Mouse (Mus musculus): ENCODE results near the gene Fis1.
A peak's percentile ranks its signal among the peaks of the same experiment; 100 is the strongest.

The Fis1 gene

GRCm38 (mm10) chr5:136967592-136967991 lies 14.5 kb downstream of the Fis1 start:
- no peak for DNase-seq (ENCODE audit: inconsistent ontology term)

DNA sequence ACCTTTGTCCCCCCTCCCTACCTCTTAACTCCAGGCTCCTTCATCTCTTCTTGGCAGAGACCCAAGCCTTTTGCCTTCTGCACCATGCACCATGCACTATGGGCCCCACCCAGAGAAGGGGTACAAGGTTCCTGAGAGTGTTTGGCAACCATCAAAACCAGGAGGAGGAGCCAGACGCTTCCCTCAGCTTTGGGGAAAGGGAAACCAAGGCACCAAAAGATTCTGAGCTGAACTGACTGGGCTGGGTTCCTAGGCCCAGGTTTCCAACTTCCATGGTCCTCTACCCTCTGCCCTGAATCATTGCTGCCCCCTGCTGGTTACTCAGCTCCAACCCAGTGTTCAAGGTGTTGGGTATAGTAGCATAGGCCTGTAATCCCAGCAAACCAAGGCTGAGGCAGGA lies 17.6 kb downstream of the Fis1 start:
- DNase-seq (ENCODE audit: inconsistent ontology term) = peak; percentile 16

- no peak for DNase-seq (ENCODE audit: inconsistent ontology term)
These were observed 20.6 kb downstream of the Fis1 start for GRCm38 (mm10) chr5:136973670-136974069.

- no peak for DNase-seq (ENCODE audit: inconsistent ontology term)
These were observed 24.7 kb downstream of the Fis1 start for GRCm38 (mm10) chr5:136977769-136978168.

- no peak for DNase-seq (ENCODE audit: inconsistent ontology term)
These were observed 26.7 kb downstream of the Fis1 start for GRCm38 (mm10) chr5:136979762-136980161.

- DNase-seq (ENCODE audit: inconsistent ontology term) = no peak
These were observed 27.9 kb downstream of the Fis1 start for GRCm38 (mm10) chr5:136980974-136981373.

GRCm38 (mm10) chr5:136982338-136982930 lies 29.4 kb downstream of the Fis1 start:
- DNase-seq (ENCODE audit: inconsistent ontology term) = no peak

- no peak for DNase-seq (ENCODE audit: inconsistent ontology term)
These were observed 31.8 kb downstream of the Fis1 start for GRCm38 (mm10) chr5:136984828-136985227.

GRCm38 (mm10) chr5:136986695-136987137 lies 33.6 kb downstream of the Fis1 start, which contains the start of gene Plod3:
TSS of gene Plod3 (plus strand) at chr5:136987019.
- peak; percentile 94 for DNase-seq (ENCODE audit: inconsistent ontology term)

DNA sequence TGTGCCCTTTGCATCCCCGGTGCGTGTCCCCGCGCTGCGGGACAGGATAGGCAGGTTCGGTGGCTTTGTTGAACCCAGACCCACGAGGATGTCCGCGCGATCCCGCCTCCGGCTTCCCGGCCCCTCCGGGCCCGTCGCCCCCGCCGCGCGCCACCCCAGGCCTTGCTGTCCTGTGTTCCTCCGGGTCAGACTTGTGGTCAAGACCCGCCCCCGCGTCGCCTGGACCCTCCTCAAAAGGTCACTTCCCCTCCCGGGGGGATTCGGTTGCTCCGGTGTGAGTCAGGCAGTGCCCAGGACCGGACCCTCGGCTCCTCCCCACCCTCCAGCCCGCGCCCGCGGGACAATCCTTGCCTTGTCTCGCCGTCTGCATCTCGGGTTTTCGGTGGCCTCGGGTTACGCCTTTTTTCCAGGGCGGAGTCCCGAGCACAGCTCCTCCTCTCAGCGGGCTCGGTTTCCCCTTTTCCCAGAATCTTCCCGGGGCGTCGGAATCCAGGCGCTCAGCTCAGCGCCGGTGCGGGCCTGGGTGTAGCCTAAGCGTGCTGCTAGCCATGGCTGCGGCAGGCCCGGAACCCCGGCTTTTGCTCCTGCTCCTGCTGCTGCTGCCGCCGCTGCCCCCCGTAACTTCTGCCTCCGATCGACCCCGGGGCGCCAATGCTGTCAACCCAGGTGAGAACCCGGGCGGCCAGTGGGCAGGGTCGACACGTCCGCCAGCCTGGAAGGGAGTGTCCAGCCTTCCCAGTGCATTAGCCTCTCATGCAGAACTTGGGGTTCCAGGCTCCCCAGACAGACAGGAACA lies 34.3 kb downstream of the Fis1 start:
- peak; percentile 89 for DNase-seq (ENCODE audit: inconsistent ontology term)

DNA sequence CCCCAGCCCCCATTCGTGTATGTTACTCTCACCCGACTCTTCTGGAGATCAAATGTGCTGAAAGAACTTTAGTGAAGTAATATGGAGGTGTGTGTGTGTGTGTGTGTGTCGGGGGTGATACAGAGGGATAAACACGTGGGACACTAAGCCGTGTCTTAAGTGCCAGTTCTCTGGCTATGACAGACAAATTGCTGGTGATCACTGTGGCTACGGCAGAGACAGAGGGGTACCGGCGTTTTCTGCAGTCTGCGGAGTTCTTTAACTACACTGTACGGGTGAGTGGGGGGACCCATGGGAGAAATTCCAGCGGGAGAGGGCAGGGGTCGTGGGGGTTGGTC lies 34.8 kb downstream of the Fis1 start, which contains the start of gene Znhit1:
Gene Znhit1, minus strand, starts transcription at position 88 of the 338 bp plus-strand sequence.
- DNase-seq (ENCODE audit: inconsistent ontology term) = no peak

DNA sequence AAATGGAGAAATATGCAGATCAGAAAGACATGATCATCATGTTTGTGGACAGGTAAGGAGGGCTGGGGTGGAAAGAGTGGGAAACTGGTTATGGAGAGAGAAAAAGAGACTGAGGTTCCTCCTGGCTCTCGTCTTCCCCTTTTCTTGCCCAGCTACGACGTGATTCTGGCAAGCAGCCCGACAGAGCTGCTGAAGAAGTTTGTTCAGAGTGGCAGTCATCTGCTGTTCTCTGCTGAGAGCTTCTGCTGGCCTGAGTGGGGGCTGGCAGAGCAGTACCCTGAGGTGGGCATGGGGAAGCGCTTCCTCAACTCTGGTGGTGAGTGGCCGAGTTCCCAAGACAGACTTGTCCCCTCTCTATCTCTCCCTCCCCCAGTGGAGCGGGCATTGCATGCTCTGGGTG lies 35.3 kb downstream of the Fis1 start:
- DNase-seq (ENCODE audit: inconsistent ontology term) = no peak

GRCm38 (mm10) chr5:136989801-136990200 lies 36.7 kb downstream of the Fis1 start:
- no peak for DNase-seq (ENCODE audit: inconsistent ontology term)

GRCm38 (mm10) chr5:136999449-136999848 lies 46.4 kb downstream of the Fis1 start:
- DNase-seq (ENCODE audit: inconsistent ontology term) = no peak

GRCm38 (mm10) chr5:137000612-137001011 lies 47.5 kb downstream of the Fis1 start:
- no peak for DNase-seq (ENCODE audit: inconsistent ontology term)

DNA sequence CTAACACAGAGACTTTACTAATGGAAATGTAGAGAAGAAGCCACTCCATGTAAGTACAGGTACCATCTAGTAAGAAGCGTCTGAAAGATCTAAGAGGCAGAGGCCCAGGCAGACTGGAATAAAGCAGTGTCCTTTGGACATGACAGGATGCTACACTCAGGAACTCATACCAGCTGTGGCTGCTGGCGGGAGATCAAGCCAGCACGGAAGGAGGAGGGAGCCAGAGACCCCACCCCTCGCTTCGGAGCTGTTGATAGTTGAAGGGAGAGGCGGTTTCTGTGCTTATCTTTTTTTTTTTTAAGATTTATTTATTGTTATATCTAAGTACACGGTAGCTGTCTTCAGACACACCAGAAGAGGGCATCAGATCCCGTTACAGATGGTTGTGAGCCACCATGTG lies 54.2 kb downstream of the Fis1 start:
- no peak for DNase-seq (ENCODE audit: inconsistent ontology term)

DNA sequence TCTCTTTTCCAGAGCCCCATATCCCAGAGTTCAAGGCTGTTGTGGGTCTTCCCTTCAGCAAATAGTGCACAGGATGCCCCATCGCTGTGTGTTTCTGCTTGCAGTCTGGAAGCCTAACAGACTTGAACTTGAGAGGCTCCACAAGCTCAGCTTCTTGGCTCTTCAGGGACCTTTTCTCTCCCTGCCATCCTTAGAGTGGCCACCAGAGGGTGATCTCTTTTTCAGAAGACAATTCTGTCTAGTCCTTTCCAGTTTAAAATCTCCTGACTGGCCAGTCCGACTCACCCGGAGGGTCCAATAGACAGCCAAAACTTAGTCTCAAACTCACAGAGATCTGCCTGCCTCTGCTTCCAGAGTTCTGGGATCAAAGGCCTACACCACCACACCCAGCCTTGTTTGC lies 56.9 kb downstream of the Fis1 start:
- DNase-seq (ENCODE audit: inconsistent ontology term) = peak; percentile 26

GRCm38 (mm10) chr5:137012401-137012950 lies 59.4 kb downstream of the Fis1 start:
- DNase-seq (ENCODE audit: inconsistent ontology term) = peak; percentile 78
